Comparison of ENCODE assay signal across 7 mouse cellular contexts in genomic region chr7:110930118-110930854, GRCm38 (mm10). TPM values are rescaled to one million over a fixed set of nuclear protein-coding genes. Genes with fewer than 3 reads are reported as not detected.
DNase-seq lines count a peak whose midpoint lies in the region; ATAC-seq and TF ChIP-seq lines count a peak whose summit lies in the region.

No protein-coding gene starts in this region.

- no peak overlapping the region for H3K4me3 ChIP-seq in liver, embryonic 16.5 days (ENCODE audit: low read depth, low read length)
- no peak overlapping the region for H3K4me3 ChIP-seq in thymus, adult 2 months (ENCODE audit: control insufficient read depth, insufficient read depth, low read length)

- TF ChIP-seq POLR2A in thymus, adult 2 months (IDR thresholded peaks at IDR 0.05; ENCODE audit: control insufficient read depth, extremely low read depth, insufficient read depth, low read length, poor library complexity) = no peak

- no peak overlapping the region for H3K4me2 ChIP-seq in liver, embryonic 16.5 days (ENCODE audit: low read depth, low read length)

- peak; percentile 84; the same call in 1 of the 2 replicates for ATAC-seq in frontal cortex, adult (ENCODE audit: low TSS enrichment)
- ATAC-seq in liver, embryonic 16.5 days (ENCODE audit: low read depth) = peak; percentile 90

- H3K27ac ChIP-seq in liver, embryonic 16.5 days (ENCODE audit: low read length) = no peak overlapping the region
- no peak overlapping the region for H3K27ac ChIP-seq in thymus, adult 2 months (ENCODE audit: control insufficient read depth, insufficient read depth, low read length)

- H3K36me3 ChIP-seq in liver, embryonic 16.5 days (ENCODE audit: control insufficient read depth, insufficient read depth) = no peaks in the 10 kb centered on the region
- H3K36me3 ChIP-seq in thymus, adult 2 months (ENCODE audit: control insufficient read depth, insufficient read depth, low read length) = no peaks in the 10 kb centered on the region

- H3K27me3 ChIP-seq in liver, embryonic 16.5 days (ENCODE audit: control insufficient read depth, insufficient read depth, low read depth, low read length) = no peaks in the 10 kb centered on the region
- H3K27me3 ChIP-seq in thymus, adult 2 months (ENCODE audit: control insufficient read depth, insufficient read depth, low read length) = no peaks in the 10 kb centered on the region

- DNase-seq in spleen, postnatal 36 days (ENCODE audit: low spot score in 2 of 2) = peak; percentile 62 to 72
- no peak for DNase-seq in spleen, adult 12 weeks (ENCODE audit: low spot score)
- DNase-seq in adipocyte (ENCODE audit: low spot score) = peak; percentile 73
- DNase-seq in kidney, postnatal 10 days = peak; percentile 67
- DNase-seq in thymus, adult 2 months = peak; percentile 53

- H3K9me3 ChIP-seq in liver, embryonic 16.5 days (replicated peaks; ENCODE audit: control insufficient read depth, low read length) = no peaks in the 10 kb centered on the region

- WGBS in liver, embryonic 16.5 days (ENCODE audit: insufficient replicate concordance) = 24% methylated on average over 3 of the region's 3 CpGs
- 36% methylated on average over 3 of the region's 3 CpGs for WGBS in thymus, adult 2 months

- TF ChIP-seq CTCF in thymus, adult 2 months (IDR thresholded peaks at IDR 0.05; ENCODE audit: borderline replicate concordance, control insufficient read depth, extremely low read depth, insufficient read depth, low read length, poor library complexity) = no peak

- peaks cover 6% of the 10 kb centered on the region for H3K4me1 ChIP-seq in liver, embryonic 16.5 days (ENCODE audit: control insufficient read depth, low read depth, low read length)
- H3K4me1 ChIP-seq in thymus, adult 2 months (replicated peaks; ENCODE audit: control insufficient read depth, insufficient read depth, low read length) = no peaks in the 10 kb centered on the region

- no peak overlapping the region for H3K9ac ChIP-seq in liver, embryonic 16.5 days (ENCODE audit: low read depth, low read length)

RNA-seq across cellular contexts. Expression of gene Mrvi1, which starts 52.0 kb away (rescaled TPM):
- polyA plus RNA-seq in liver, embryonic 16.5 days (2015; fragmentation: Nextera tagmentation; extraction: Ambion mirVana) = 4.3 and 4.4 TPM in 2 replicates
- 3.2 and 4.2 TPM in 2 replicates for polyA plus RNA-seq in thymus, adult 2 months (2012; rRNA removed)
